Mouse (Mus musculus): ENCODE data around the gene Bcas1. TPM values are rescaled to one million over a fixed set of nuclear protein-coding genes. Genes with fewer than 3 reads are reported as not detected.
A peak's percentile ranks its signal among the peaks of the same experiment; 100 is the strongest.

The Bcas1 gene
- polyA plus RNA-seq (2014; fragmentation: Nextera tagmentation; extraction: Ambion mirVana): 0.25 and 0.45 TPM in 2 replicates

- Histone ChIP-seq H3K4me2 (ENCODE audit: low read depth, severe bottlenecking) (no peak within 1 kb of the TSS), H3K27me3 (ENCODE audit: control insufficient read depth, insufficient read depth, low read length) (no peaks in the 10 kb centered on the region), H3K36me3 (ENCODE audit: control insufficient read depth, insufficient read depth, low read length) (no peaks in the 10 kb centered on the region), H3K27ac (replicated peaks; ENCODE audit: low read depth, low read length) (no peak within 1 kb of the TSS), H3K9me3 (ENCODE audit: control insufficient read depth, low read length) (no peaks in the 10 kb centered on the region), H3K4me1 (ENCODE audit: control insufficient read depth, insufficient read depth, low read length) (no peaks in the 10 kb centered on the region), H3K4me3 (ENCODE audit: low read depth, low read length) (no peak within 1 kb of the TSS), H3K9ac (ENCODE audit: low read length) (no peak within 1 kb of the TSS)
- no peak for DNase-seq (ENCODE audit: low spot score)
- ATAC-seq (ENCODE audit: insufficient number of reproducible peaks, low FRiP score, low TSS enrichment, low read depth): no peak
- 77% methylated on average over 8 of the region's 8 CpGs for WGBS
These were observed at the start of gene Bcas1 for GRCm38 (mm10) chr2:170427704-170428103. TSS of gene Bcas1 (minus strand) at chr2:170427845.

DNA sequence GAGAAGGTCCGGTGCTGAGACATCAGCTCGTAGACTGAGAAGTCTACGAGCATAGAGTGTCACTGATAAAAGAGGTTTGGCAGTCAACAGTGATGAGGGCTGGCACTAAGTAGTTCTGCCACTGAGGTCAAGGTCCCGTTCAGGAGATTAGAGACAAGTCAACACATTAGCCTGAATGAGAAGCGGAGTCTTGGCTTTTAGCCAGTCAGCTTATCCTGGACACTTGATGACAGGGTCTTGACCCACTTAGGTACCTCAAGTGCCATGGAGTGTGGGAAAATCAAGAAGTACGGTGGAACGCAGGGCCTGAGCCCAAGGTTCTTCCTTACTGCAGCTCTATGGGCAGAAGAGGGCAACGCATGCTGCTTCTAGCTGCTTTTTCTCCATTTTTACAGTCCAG lies 49.0 kb upstream of the Bcas1 start:
- Histone ChIP-seq H3K9ac (ENCODE audit: low read length) (no peak overlapping the region), H3K4me1 (ENCODE audit: control insufficient read depth, insufficient read depth, low read length) (no peaks in the 10 kb centered on the region), H3K4me3 (ENCODE audit: low read depth, low read length) (no peak overlapping the region), H3K36me3 (ENCODE audit: control insufficient read depth, insufficient read depth, low read length) (no peaks in the 10 kb centered on the region), H3K27me3 (ENCODE audit: control insufficient read depth, insufficient read depth, low read length) (no peaks in the 10 kb centered on the region), H3K27ac (replicated peaks; ENCODE audit: low read depth, low read length) (no peak overlapping the region), H3K9me3 (ENCODE audit: control insufficient read depth, low read length) (no peaks in the 10 kb centered on the region), H3K4me2 (ENCODE audit: low read depth, severe bottlenecking) (no peak overlapping the region)
- 86% methylated on average over 8 of the region's 8 CpGs for WGBS
- ATAC-seq (ENCODE audit: insufficient number of reproducible peaks, low FRiP score, low TSS enrichment, low read depth) (no peak), DNase-seq (ENCODE audit: low spot score) (no peak)

DNA sequence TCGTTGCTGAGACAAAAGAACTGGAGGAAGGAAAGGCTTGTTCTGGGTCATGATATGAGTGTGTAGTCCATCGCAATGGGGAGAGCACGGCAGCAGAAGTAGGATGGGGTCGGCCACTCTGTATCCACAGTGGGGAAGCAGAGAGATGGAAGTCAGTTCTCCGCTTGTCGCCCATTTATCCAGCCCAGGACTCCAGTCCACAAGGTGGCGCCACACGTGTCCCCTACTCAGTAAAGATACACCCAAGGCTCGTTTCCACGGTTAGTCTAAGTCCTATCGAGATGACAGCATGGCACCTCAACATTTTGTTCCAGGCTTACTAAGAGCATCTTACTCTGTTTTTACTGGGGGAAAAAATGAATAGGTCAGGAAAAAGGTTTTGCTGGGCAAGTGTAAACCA lies 48.6 kb upstream of the Bcas1 start:
- DNase-seq (ENCODE audit: low spot score) (peak; percentile 33), ATAC-seq (ENCODE audit: insufficient number of reproducible peaks, low FRiP score, low TSS enrichment, low read depth) (no peak)
- Histone ChIP-seq H3K9me3 (ENCODE audit: control insufficient read depth, low read length) (no peaks in the 10 kb centered on the region), H3K27me3 (ENCODE audit: control insufficient read depth, insufficient read depth, low read length) (no peaks in the 10 kb centered on the region), H3K4me2 (ENCODE audit: low read depth, severe bottlenecking) (no peak overlapping the region), H3K36me3 (ENCODE audit: control insufficient read depth, insufficient read depth, low read length) (no peaks in the 10 kb centered on the region), H3K27ac (replicated peaks; ENCODE audit: low read depth, low read length) (no peak overlapping the region), H3K9ac (ENCODE audit: low read length) (no peak overlapping the region), H3K4me1 (ENCODE audit: control insufficient read depth, insufficient read depth, low read length) (no peaks in the 10 kb centered on the region), H3K4me3 (ENCODE audit: low read depth, low read length) (no peak overlapping the region)
- 82% methylated on average over 11 of the region's 11 CpGs for WGBS

DNA sequence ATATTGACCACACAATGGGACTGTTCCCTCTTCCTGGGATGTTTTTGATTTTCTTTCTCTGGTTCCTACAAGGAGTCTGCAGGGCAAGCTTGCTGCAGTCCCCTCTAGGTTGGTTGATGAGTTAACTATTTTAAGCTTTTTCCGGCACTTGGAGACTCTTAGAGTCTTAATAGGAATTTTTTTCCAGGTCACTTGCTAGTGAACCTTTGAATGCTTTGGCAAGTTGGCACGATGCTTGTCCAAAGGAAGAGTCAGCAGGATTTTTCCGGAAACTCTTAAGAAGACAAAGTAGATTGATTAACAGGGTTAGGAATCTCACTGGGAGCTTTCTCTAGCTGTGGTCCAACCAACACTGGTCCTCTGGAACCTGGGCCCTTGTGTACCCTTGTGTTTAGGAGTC lies 47.5 kb upstream of the Bcas1 start:
- H3K36me3 ChIP-seq (ENCODE audit: control insufficient read depth, insufficient read depth, low read length): no peaks in the 10 kb centered on the region
- H3K4me3 ChIP-seq (ENCODE audit: low read depth, low read length): no peak overlapping the region
- 89% methylated on average over 3 of the region's 3 CpGs for WGBS
- H3K27me3 ChIP-seq (ENCODE audit: control insufficient read depth, insufficient read depth, low read length): no peaks in the 10 kb centered on the region
- no peak overlapping the region for H3K9ac ChIP-seq (ENCODE audit: low read length)
- H3K9me3 ChIP-seq (ENCODE audit: control insufficient read depth, low read length): no peaks in the 10 kb centered on the region
- DNase-seq (ENCODE audit: low spot score): no peak
- no peak overlapping the region for H3K27ac ChIP-seq (replicated peaks; ENCODE audit: low read depth, low read length)
- no peak overlapping the region for H3K4me2 ChIP-seq (ENCODE audit: low read depth, severe bottlenecking)
- H3K4me1 ChIP-seq (ENCODE audit: control insufficient read depth, insufficient read depth, low read length): no peaks in the 10 kb centered on the region; the same call in 1 of the 2 replicates
- ATAC-seq (ENCODE audit: insufficient number of reproducible peaks, low FRiP score, low TSS enrichment, low read depth): no peak

DNA sequence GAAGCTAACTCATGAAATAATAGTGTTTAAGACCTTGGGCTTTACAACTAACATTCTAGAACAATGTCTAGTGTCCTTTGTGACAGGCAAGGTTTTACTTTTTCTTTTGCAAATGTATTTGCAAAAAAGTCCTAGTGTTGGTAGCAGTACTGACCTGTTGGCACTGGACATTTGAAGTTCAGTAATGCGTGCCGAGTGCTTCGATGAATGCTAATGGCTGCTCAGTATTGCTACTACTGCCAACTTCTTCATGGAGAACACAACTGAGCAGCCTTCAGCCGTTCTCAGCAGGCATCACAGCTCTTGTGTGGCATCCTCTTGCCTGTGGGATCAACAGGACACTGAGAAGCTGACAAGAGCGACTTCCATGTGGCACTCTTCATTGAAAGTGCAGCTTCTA lies 46.5 kb upstream of the Bcas1 start:
- DNase-seq (ENCODE audit: low spot score): no peak
- Histone ChIP-seq H3K27ac (replicated peaks; ENCODE audit: low read depth, low read length) (no peak overlapping the region), H3K4me3 (ENCODE audit: low read depth, low read length) (no peak overlapping the region), H3K4me1 (ENCODE audit: control insufficient read depth, insufficient read depth, low read length) (peaks cover 2% of the 10 kb centered on the region; the same call in 1 of the 2 replicates), H3K4me2 (ENCODE audit: low read depth, severe bottlenecking) (no peak overlapping the region), H3K9ac (ENCODE audit: low read length) (no peak overlapping the region), H3K36me3 (ENCODE audit: control insufficient read depth, insufficient read depth, low read length) (no peaks in the 10 kb centered on the region), H3K9me3 (ENCODE audit: control insufficient read depth, low read length) (no peaks in the 10 kb centered on the region), H3K27me3 (ENCODE audit: control insufficient read depth, insufficient read depth, low read length) (no peaks in the 10 kb centered on the region)
- ATAC-seq (ENCODE audit: insufficient number of reproducible peaks, low FRiP score, low TSS enrichment, low read depth): no peak
- WGBS: 89% methylated on average over 5 of the region's 5 CpGs

DNA sequence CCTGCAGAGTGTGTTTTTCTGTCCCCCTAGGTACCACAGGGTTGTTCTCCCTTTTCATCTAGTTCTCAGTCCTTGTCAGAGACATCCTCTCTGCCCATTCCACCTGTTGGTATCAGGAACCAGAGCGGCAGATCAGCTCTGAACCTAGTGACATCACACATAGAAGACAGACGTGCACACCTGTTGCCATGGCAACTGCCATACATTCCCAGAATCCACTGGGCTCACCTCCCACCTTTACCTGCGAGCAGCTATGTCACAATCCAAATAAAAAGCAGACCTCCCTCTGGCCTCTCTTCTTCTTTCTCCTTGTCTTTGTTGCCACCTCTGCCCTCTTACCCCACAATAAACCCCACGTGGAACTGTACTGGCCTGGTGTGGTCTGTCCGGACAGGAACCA lies 42.9 kb upstream of the Bcas1 start:
- Histone ChIP-seq H3K9me3 (ENCODE audit: control insufficient read depth, low read length) (no peaks in the 10 kb centered on the region), H3K36me3 (ENCODE audit: control insufficient read depth, insufficient read depth, low read length) (no peaks in the 10 kb centered on the region), H3K9ac (ENCODE audit: low read length) (no peak overlapping the region), H3K27ac (replicated peaks; ENCODE audit: low read depth, low read length) (no peak overlapping the region), H3K4me3 (ENCODE audit: low read depth, low read length) (no peak overlapping the region), H3K4me1 (ENCODE audit: control insufficient read depth, insufficient read depth, low read length) (peaks cover 2% of the 10 kb centered on the region; the same call in 1 of the 2 replicates), H3K27me3 (ENCODE audit: control insufficient read depth, insufficient read depth, low read length) (no peaks in the 10 kb centered on the region), H3K4me2 (ENCODE audit: low read depth, severe bottlenecking) (no peak overlapping the region)
- no peak for DNase-seq (ENCODE audit: low spot score)
- WGBS: 80% methylated on average over 5 of the region's 5 CpGs
- ATAC-seq (ENCODE audit: insufficient number of reproducible peaks, low FRiP score, low TSS enrichment, low read depth): no peak

DNA sequence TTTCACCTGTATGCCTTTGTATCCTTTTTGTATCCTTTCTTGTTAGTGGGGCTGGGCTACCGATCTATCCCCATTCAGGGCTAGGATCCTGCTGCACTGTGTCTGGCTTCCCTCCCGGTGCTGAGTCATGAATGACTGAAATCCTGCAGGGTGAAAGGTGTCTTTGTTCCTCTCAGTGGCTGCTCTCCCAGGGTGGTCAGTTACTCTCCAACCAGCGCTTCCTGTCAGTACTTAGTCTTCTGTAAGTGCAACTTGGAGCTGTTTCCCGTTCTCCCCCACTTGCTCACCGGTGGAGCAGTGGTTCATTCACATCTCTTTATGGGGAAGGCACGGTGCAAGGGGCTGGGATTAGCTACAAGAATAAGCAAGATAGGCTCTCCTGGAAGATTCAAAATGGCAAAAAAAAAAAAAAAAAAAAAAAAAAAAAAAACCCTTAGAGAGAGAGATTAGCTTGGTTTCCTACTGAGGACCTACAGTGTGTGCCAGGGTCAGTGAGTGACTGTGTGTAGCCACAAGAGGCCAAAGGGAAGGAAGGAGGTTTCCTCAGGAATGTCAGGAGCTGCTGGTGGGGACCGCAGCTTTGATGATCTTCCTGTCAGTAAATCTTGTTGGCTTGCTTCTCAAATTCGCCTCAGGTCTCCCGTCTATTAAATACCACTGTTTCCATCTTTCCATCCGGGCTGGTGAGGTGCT lies 42.1 kb upstream of the Bcas1 start:
- DNase-seq (ENCODE audit: low spot score): peak; percentile 33
- H3K27ac ChIP-seq (replicated peaks; ENCODE audit: low read depth, low read length): no peak overlapping the region
- H3K36me3 ChIP-seq (ENCODE audit: control insufficient read depth, insufficient read depth, low read length): no peaks in the 10 kb centered on the region
- no peaks in the 10 kb centered on the region for H3K27me3 ChIP-seq (ENCODE audit: control insufficient read depth, insufficient read depth, low read length)
- 15% methylated on average over 10 of the region's 10 CpGs for WGBS
- H3K4me2 ChIP-seq (ENCODE audit: low read depth, severe bottlenecking): no peak overlapping the region
- ATAC-seq (ENCODE audit: insufficient number of reproducible peaks, low FRiP score, low TSS enrichment, low read depth): no peak
- H3K4me3 ChIP-seq (ENCODE audit: low read depth, low read length): no peak overlapping the region
- H3K4me1 ChIP-seq (ENCODE audit: control insufficient read depth, insufficient read depth, low read length): peaks cover 2% of the 10 kb centered on the region; the same call in 1 of the 2 replicates
- no peaks in the 10 kb centered on the region for H3K9me3 ChIP-seq (ENCODE audit: control insufficient read depth, low read length)
- H3K9ac ChIP-seq (ENCODE audit: low read length): no peak overlapping the region

GRCm38 (mm10) chr2:170468009-170468408 lies 40.4 kb upstream of the Bcas1 start:
- ATAC-seq (ENCODE audit: insufficient number of reproducible peaks, low FRiP score, low TSS enrichment, low read depth): no peak
- H3K36me3 ChIP-seq (ENCODE audit: control insufficient read depth, insufficient read depth, low read length): no peaks in the 10 kb centered on the region
- DNase-seq (ENCODE audit: low spot score): peak; percentile 54
- H3K27ac ChIP-seq (replicated peaks; ENCODE audit: low read depth, low read length): no peak overlapping the region
- H3K27me3 ChIP-seq (ENCODE audit: control insufficient read depth, insufficient read depth, low read length): no peaks in the 10 kb centered on the region
- H3K9ac ChIP-seq (ENCODE audit: low read length): no peak overlapping the region
- H3K4me1 ChIP-seq (ENCODE audit: control insufficient read depth, insufficient read depth, low read length): peaks cover 2% of the 10 kb centered on the region; the same call in 1 of the 2 replicates
- H3K9me3 ChIP-seq (ENCODE audit: control insufficient read depth, low read length): no peaks in the 10 kb centered on the region
- H3K4me3 ChIP-seq (ENCODE audit: low read depth, low read length): no peak overlapping the region
- H3K4me2 ChIP-seq (ENCODE audit: low read depth, severe bottlenecking): no peak overlapping the region

DNA sequence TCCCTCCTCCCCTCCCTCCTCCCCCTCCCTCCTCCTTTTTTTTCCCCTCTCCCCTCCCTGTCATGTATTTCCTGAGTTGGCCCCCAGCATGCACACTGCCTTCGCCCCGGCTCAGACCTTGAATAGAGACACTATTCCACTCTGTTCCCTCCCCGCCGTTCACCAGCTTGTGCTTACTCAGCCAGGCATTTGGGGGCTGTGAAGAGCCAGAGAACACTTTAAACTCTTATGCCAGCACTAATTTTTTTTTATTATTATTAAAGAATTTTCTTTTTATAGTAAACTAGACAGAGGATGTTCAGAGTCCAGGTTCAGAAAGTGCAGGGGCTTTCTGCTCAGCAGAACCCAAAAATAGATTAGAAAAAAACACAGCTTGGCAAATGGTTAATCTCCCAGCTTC lies 37.2 kb upstream of the Bcas1 start:
- Histone ChIP-seq H3K4me1 (ENCODE audit: control insufficient read depth, insufficient read depth, low read length) (no peaks in the 10 kb centered on the region; the same call in 1 of the 2 replicates), H3K36me3 (ENCODE audit: control insufficient read depth, insufficient read depth, low read length) (no peaks in the 10 kb centered on the region), H3K4me3 (ENCODE audit: low read depth, low read length) (no peak overlapping the region), H3K27ac (replicated peaks; ENCODE audit: low read depth, low read length) (no peak overlapping the region), H3K4me2 (ENCODE audit: low read depth, severe bottlenecking) (no peak overlapping the region), H3K9ac (ENCODE audit: low read length) (no peak overlapping the region), H3K9me3 (ENCODE audit: control insufficient read depth, low read length) (no peaks in the 10 kb centered on the region), H3K27me3 (ENCODE audit: control insufficient read depth, insufficient read depth, low read length) (no peaks in the 10 kb centered on the region)
- no peak for DNase-seq (ENCODE audit: low spot score)
- ATAC-seq (ENCODE audit: insufficient number of reproducible peaks, low FRiP score, low TSS enrichment, low read depth): no peak
- 84% methylated on average over 3 of the region's 4 CpGs for WGBS
